Mouse (Mus musculus): ENCODE results near the gene Boc. TPM values are rescaled to one million over a fixed set of nuclear protein-coding genes. Genes with fewer than 3 reads are reported as not detected.

Boc gene
- polyA plus RNA-seq, 1 experiment: not detected

GRCm38 (mm10) chr16:44568056-44568455 lies 9.4 kb upstream of the Boc start:
- Histone ChIP-seq H3K36me3 (replicated peaks; ENCODE audit: low read length) (no peaks in the 10 kb centered on the region), H3K4me1 (no peaks in the 10 kb centered on the region), H3K9me3 (peaks cover 11% of the 10 kb centered on the region), H3K27me3 (replicated peaks) (peaks cover 8% of the 10 kb centered on the region), H3K4me3 (replicated peaks) (no peak overlapping the region)
- TF ChIP-seq FLI1 (IDR thresholded peaks at IDR 0.05; ENCODE audit: low read length) (no peak), GATA1 (IDR thresholded peaks at IDR 0.05; ENCODE audit: borderline replicate concordance, low read length) (no peak)

- Histone ChIP-seq H3K4me3 (replicated peaks) (no peak overlapping the region), H3K27me3 (replicated peaks) (peaks cover 19% of the 10 kb centered on the region), H3K36me3 (replicated peaks; ENCODE audit: low read length) (no peaks in the 10 kb centered on the region), H3K4me1 (no peaks in the 10 kb centered on the region), H3K9me3 (peaks cover 6% of the 10 kb centered on the region)
- no peak for TF ChIP-seq GATA1 (IDR thresholded peaks at IDR 0.05; ENCODE audit: borderline replicate concordance, low read length)
- TF ChIP-seq FLI1 (IDR thresholded peaks at IDR 0.05; ENCODE audit: low read length): no peak
These were observed 6.9 kb upstream of the Boc start for GRCm38 (mm10) chr16:44565328-44566210.

- H3K4me3 ChIP-seq (replicated peaks): no peak overlapping the region
- H3K36me3 ChIP-seq (replicated peaks; ENCODE audit: low read length): no peaks in the 10 kb centered on the region
- no peak for TF ChIP-seq FLI1 (IDR thresholded peaks at IDR 0.05; ENCODE audit: low read length)
- TF ChIP-seq GATA1 (IDR thresholded peaks at IDR 0.05; ENCODE audit: borderline replicate concordance, low read length): no peak
- no peaks in the 10 kb centered on the region for H3K4me1 ChIP-seq
- peaks cover 31% of the 10 kb centered on the region for H3K27me3 ChIP-seq (replicated peaks)
- H3K9me3 ChIP-seq: no peaks in the 10 kb centered on the region
These were observed 5.7 kb upstream of the Boc start for GRCm38 (mm10) chr16:44564359-44564758.

DNA sequence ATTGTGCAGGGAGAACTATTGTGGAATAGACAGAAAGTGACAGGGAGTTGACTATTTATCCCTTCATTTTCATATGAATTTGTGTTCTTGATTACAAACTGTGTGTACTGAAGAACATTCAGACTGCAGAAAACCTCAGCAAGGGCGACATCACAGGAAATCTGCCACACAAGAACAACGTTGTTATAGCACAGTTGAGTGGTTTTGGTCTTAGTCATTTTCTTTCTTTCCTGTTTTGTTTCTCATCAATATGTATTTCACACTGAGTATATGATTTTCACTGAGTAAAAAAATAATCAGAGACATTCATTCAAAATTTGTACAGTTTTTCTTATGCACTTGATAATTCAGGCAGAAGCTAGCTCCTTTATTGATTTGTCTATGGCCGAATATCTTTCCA lies 3.4 kb upstream of the Boc start:
- peaks cover 54% of the 10 kb centered on the region for H3K27me3 ChIP-seq (replicated peaks)
- TF ChIP-seq FLI1 (IDR thresholded peaks at IDR 0.05; ENCODE audit: low read length) (no peak), GATA1 (IDR thresholded peaks at IDR 0.05; ENCODE audit: borderline replicate concordance, low read length) (no peak)
- H3K4me3 ChIP-seq (replicated peaks): no peak overlapping the region
- H3K9me3 ChIP-seq: no peaks in the 10 kb centered on the region
- H3K4me1 ChIP-seq: peaks cover 16% of the 10 kb centered on the region
- H3K36me3 ChIP-seq (replicated peaks; ENCODE audit: low read length): no peaks in the 10 kb centered on the region

DNA sequence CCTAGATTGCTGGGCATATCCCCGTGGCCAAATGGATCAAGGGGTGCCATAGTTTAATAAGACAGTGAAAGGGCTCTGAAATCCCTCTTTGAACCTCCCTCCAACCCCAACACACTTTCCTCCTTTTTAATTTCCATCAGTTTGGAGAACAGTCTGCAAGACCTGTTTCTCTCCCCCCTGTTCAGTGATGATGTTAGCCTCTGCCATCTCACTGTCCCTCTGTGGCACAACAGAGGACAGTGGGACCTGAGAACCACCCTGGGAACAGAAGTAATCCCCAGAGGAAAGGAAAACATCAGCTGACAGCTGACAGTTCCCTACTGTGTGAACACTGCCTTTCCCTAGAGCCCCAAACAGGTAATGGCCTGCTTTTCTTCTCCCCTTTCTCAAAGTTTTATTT lies 1.5 kb upstream of the Boc start:
- no peak for TF ChIP-seq GATA1 (IDR thresholded peaks at IDR 0.05; ENCODE audit: borderline replicate concordance, low read length)
- no peak for TF ChIP-seq FLI1 (IDR thresholded peaks at IDR 0.05; ENCODE audit: low read length)
- H3K4me1 ChIP-seq: peaks cover 16% of the 10 kb centered on the region
- H3K9me3 ChIP-seq: no peaks in the 10 kb centered on the region
- no peak overlapping the region for H3K4me3 ChIP-seq (replicated peaks)
- no peaks in the 10 kb centered on the region for H3K36me3 ChIP-seq (replicated peaks; ENCODE audit: low read length)
- H3K27me3 ChIP-seq (replicated peaks): peaks cover 68% of the 10 kb centered on the region

- no peak for TF ChIP-seq GATA1 (IDR thresholded peaks at IDR 0.05; ENCODE audit: borderline replicate concordance, low read length)
- TF ChIP-seq FLI1 (IDR thresholded peaks at IDR 0.05; ENCODE audit: low read length): no peak
- Histone ChIP-seq H3K4me3 (replicated peaks) (no peak overlapping the region), H3K9me3 (no peaks in the 10 kb centered on the region), H3K36me3 (replicated peaks; ENCODE audit: low read length) (no peaks in the 10 kb centered on the region), H3K4me1 (peaks cover 16% of the 10 kb centered on the region), H3K27me3 (replicated peaks) (peaks cover 70% of the 10 kb centered on the region)
These were observed 616 bp upstream of the Boc start for GRCm38 (mm10) chr16:44559330-44559695.

GRCm38 (mm10) chr16:44557661-44558470 lies 831 bp downstream of the Boc start:
- peak overlapping the region; percentile 92 for H3K4me3 ChIP-seq (replicated peaks)

GRCm38 (mm10) chr16:44557084-44557483 lies 1.6 kb downstream of the Boc start:
- Histone ChIP-seq H3K27me3 (replicated peaks) (peaks cover 86% of the 10 kb centered on the region), H3K9me3 (no peaks in the 10 kb centered on the region), H3K4me3 (replicated peaks) (no peak overlapping the region), H3K4me1 (peaks cover 16% of the 10 kb centered on the region), H3K36me3 (replicated peaks; ENCODE audit: low read length) (no peaks in the 10 kb centered on the region)
- TF ChIP-seq GATA1 (IDR thresholded peaks at IDR 0.05; ENCODE audit: borderline replicate concordance, low read length): no peak
- no peak for TF ChIP-seq FLI1 (IDR thresholded peaks at IDR 0.05; ENCODE audit: low read length)

More at GRCm38 (mm10) chr16:44557661-44558470, 831 bp downstream of the Boc start:
- Histone ChIP-seq H3K27me3 (replicated peaks) (peaks cover 79% of the 10 kb centered on the region), H3K36me3 (replicated peaks; ENCODE audit: low read length) (no peaks in the 10 kb centered on the region), H3K9me3 (no peaks in the 10 kb centered on the region), H3K4me1 (peaks cover 16% of the 10 kb centered on the region)
- TF ChIP-seq GATA1 (IDR thresholded peaks at IDR 0.05; ENCODE audit: borderline replicate concordance, low read length): no peak
- no peak for TF ChIP-seq FLI1 (IDR thresholded peaks at IDR 0.05; ENCODE audit: low read length)

- no peaks in the 10 kb centered on the region for H3K9me3 ChIP-seq
- H3K27me3 ChIP-seq (replicated peaks): peaks cover 87% of the 10 kb centered on the region
- TF ChIP-seq FLI1 (IDR thresholded peaks at IDR 0.05; ENCODE audit: low read length) (no peak), GATA1 (IDR thresholded peaks at IDR 0.05; ENCODE audit: borderline replicate concordance, low read length) (no peak)
- peaks cover 16% of the 10 kb centered on the region for H3K4me1 ChIP-seq
- H3K36me3 ChIP-seq (replicated peaks; ENCODE audit: low read length): no peaks in the 10 kb centered on the region
- H3K4me3 ChIP-seq (replicated peaks): no peak overlapping the region
These were observed 2.6 kb downstream of the Boc start for GRCm38 (mm10) chr16:44555791-44556709.
